Mouse (Mus musculus) spleen, postnatal 14 days (tissue): ENCODE measurements around the gene Me3.

Experiments used
- DNase-seq, 2 experiments: peaks; one replicate each; pipeline ENCODE4 v3.0.0; 2021 to 2022; ENCODE audit warnings: low spot score in 2 of 2

Gene Me3

DNA sequence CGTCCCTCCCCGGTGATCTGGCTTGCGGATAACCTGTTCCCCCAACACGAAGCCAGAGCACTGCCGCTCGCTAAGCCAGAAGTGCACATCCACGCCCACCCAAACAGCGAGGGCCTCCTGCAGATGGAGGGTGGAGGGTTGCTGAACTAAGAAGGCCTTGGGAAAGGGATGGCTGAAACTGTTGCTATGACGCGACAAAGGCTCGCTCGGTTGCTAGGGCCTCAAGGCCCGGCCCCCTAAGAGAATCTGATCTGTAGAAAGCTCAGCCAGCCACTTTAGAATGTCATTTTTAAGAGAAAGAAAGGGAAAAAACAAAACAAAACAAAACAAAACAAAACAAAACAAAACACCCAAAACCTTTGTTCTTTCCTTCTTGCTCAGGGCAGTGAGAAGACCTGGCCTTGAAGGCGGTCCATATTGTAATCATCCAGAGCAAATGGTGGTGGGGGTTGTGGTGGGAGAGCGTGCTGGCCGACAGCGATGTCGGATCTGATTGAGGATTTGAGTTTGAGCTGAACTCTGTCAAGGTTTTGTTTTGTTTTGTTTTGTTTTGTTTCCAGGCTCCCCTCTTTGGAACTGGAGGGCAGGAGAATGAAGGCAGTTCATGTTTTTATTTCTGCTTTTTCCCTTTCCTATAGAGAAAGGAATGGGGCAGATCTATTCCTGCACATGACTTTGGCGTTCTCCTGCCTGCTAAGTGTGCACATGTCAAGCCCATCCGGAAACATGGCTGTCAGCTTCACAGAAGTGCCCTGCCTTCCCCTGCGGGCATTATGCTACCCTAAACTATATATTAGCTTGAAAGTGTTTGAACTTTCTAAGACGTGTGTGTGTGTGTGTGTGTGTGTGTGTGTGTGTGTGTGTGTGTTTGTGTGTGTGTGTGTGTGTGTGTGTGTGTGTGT lies 271.5 kb downstream of the Me3 start, which contains the start of gene Ccdc81:
TSS of gene Ccdc81 (minus strand) at position 188 of the 902 bp plus-strand sequence.
- no peak for DNase-seq
